Mouse (Mus musculus) lung, embryonic 16.5 days (tissue): ENCODE measurements around the gene Cd19. TPM values are rescaled to one million over a fixed set of nuclear protein-coding genes. Genes with fewer than 3 reads are reported as not detected.

Experiments
- ATAC-seq: fragments of 200-750 bp; cut with Nextera tagmentation; 2 replicates; pipeline ENCODE4 v1.8.0; 2017; ENCODE audit warnings: low read depth, mild to moderate bottlenecking, moderate library complexity
- H3K27ac ChIP-seq: fragments of 300-500 bp; sonication (generic); 2 replicates; pipeline ENCODE4 v1.5.1; 2014; ENCODE audit warnings: mild to moderate bottlenecking, control low read depth, low read length
- H3K27me3 ChIP-seq: fragments of 300-500 bp; sonication (generic); 2 replicates; pipeline ENCODE4 v1.6.1; 2014; ENCODE audit warnings: low read depth, low read length, mixed read lengths; ENCODE audit not compliant: control insufficient read depth, insufficient read depth
- H3K36me3 ChIP-seq: fragments of 300-500 bp; sonication (generic); 2 replicates; pipeline ENCODE4 v1.6.1; 2014; ENCODE audit warnings: low read length; ENCODE audit not compliant: control insufficient read depth, insufficient read depth
- H3K4me1 ChIP-seq: fragments of 300-500 bp; sonication (generic); replicated peaks from 2 replicates; pipeline ENCODE4 v1.6.1; 2014; ENCODE audit warnings: low read length, mixed read lengths; ENCODE audit not compliant: control insufficient read depth, insufficient read depth
- H3K4me2 ChIP-seq: fragments of 300-500 bp; sonication (generic); 2 replicates; pipeline ENCODE4 v1.6.1; 2014; ENCODE audit warnings: low read depth, low read length, control low read depth
- H3K4me3 ChIP-seq: fragments of 300-500 bp; sonication (generic); 2 replicates; pipeline ENCODE4 v1.5.1; 2014; ENCODE audit warnings: mild to moderate bottlenecking, low read length, control low read depth
- H3K9ac ChIP-seq: fragments of 300-500 bp; sonication (generic); 2 replicates; pipeline ENCODE4 v1.6.1; 2014; ENCODE audit warnings: low read length, control low read depth
- H3K9me3 ChIP-seq: fragments of 300-500 bp; sonication (generic); 2 replicates; pipeline ENCODE4 v1.6.1; 2016; ENCODE audit warnings: low read length; ENCODE audit not compliant: control insufficient read depth
- WGBS: fragments of 180-500 bp; shearing (Covaris S2); extraction: QIAGEN DNeasy Blood & Tissue Kit; methylation state at CpG from one replicate; pipeline ENCODE4 v1.1.7; 2014; 5-methylcytosine and 5-hydroxymethylcytosine counted together
- polyA plus RNA-seq: library from polyadenylated mRNA; unstranded; fragments of >200 nt; fragmentation: Nextera tagmentation; extraction: Ambion mirVana; gene quantifications from 2 replicates; pipeline ENCODE4 v1.2.1, GENCODE M21; 2015

The Cd19 gene
- polyA plus RNA-seq, 1 experiment from 2014 or later: 0.11 TPM

DNA sequence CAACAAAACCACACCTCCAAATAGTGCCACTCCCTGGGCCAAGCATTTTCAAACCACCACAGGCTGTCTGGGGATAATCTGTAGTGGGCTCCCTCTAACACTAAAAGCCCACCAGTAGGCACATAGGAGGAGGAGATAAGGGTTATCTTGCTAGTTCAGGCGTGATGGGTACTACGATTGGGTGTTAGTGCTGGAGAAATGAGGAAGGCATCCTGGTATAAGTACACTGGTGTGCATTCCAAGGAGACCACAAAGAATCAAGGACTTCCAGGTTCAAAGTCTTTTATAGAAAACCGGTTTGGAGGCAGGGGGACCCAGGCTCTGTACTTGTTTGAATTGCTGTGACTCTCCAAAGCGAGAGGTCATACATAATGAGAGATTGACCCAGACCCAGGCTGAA lies 13.5 kb upstream of the Cd19 start:
- Histone ChIP-seq H3K9ac (peak overlapping the region; percentile 88), H3K4me2 (peak overlapping the region; percentile 87), H3K27me3 (no peaks in the 10 kb centered on the region), H3K4me1 (peaks cover 9% of the 10 kb centered on the region), H3K4me3 (peak overlapping the region; percentile 75), H3K27ac (peak overlapping the region; percentile 98), H3K9me3 (no peaks in the 10 kb centered on the region), H3K36me3 (no peaks in the 10 kb centered on the region)
- WGBS: 6% methylated on average over 4 of the region's 4 CpGs
- ATAC-seq: peak; percentile 29

DNA sequence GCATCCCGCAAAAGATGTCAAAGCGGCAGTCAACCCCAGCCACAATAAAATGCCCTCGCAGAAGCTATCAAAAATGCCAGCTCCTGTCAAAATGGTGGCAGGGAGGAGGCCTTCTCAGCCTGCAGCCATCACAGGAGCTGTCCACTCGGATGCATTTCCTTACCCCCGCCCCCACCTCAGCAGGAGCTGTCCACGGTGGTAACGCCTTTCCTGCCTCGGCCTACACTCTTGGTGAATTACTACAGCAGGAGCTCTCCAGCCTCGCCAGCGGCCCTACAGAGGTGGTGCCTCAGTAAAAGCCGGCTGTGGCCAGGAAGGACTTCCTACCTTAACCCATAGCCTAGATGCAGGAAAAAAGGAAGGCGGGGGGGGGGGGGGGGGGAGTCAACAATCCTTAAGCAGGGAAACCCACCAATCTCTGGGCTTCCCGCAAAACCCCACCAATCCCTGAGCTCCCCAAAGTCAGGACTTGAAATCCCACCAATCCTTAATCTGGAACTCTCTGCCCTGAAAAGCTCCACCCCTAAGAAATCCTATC lies 12.7 kb upstream of the Cd19 start:
- no peak overlapping the region for H3K9ac ChIP-seq
- no peak overlapping the region for H3K4me3 ChIP-seq
- peak overlapping the region; percentile 87; the same call in 1 of the 2 replicates for H3K4me2 ChIP-seq
- ATAC-seq: no peak
- no peaks in the 10 kb centered on the region for H3K36me3 ChIP-seq
- H3K9me3 ChIP-seq: no peaks in the 10 kb centered on the region
- H3K27me3 ChIP-seq: no peaks in the 10 kb centered on the region
- WGBS: 46% methylated on average over 12 of the region's 13 CpGs
- peak overlapping the region; percentile 98 for H3K27ac ChIP-seq
- peaks cover 9% of the 10 kb centered on the region for H3K4me1 ChIP-seq

DNA sequence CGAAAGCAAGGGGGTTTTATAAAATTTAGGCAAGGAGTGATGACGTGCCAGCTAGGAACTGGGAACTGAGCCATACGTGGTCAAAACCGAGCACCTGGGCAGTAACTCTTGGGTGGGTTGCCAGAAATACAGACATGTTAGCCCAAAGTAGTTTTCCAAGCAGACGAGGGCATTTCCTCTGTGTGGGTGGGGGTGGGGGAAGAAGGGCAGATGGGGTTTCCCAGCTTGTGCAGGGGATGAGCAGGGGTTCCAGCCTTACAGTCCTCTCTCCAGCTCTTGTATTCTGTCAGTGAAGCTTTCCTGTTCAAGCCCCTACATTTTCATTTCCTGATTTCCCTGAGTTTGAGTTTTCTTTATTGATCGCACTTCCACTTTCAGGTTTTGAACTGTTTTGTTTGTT lies 9.5 kb upstream of the Cd19 start:
- Histone ChIP-seq H3K4me2 (no peak overlapping the region), H3K4me3 (no peak overlapping the region), H3K4me1 (peaks cover 5% of the 10 kb centered on the region; the same call in 1 of the 2 replicates), H3K9me3 (no peaks in the 10 kb centered on the region), H3K27ac (no peak overlapping the region), H3K27me3 (no peaks in the 10 kb centered on the region), H3K36me3 (no peaks in the 10 kb centered on the region), H3K9ac (no peak overlapping the region)
- no peak for ATAC-seq
- 77% methylated on average over 6 of the region's 6 CpGs for WGBS

DNA sequence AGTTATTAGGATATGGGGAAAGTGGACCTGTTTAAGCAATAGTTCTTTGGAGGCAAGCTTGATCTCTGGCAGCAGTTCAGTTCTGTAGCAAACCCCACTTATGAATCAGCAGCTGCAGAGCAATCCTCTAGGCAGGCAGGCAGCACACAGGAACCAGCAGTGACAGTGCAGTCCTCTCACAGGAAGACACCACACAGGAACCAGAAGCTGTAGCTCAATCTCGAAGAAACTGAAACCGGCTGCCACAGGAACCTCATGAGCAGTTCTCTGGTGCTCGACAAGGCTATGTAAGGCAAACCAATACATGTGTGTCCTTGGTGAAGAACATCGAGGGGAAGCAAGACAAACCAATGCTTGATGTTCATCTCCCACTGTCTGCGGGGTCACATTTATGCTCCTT lies 7.1 kb upstream of the Cd19 start:
- Histone ChIP-seq H3K27ac (no peak overlapping the region), H3K4me2 (no peak overlapping the region), H3K27me3 (no peaks in the 10 kb centered on the region), H3K9me3 (no peaks in the 10 kb centered on the region), H3K9ac (no peak overlapping the region), H3K4me1 (no peaks in the 10 kb centered on the region), H3K36me3 (no peaks in the 10 kb centered on the region), H3K4me3 (no peak overlapping the region)
- WGBS: 86% methylated on average over 5 of the region's 5 CpGs
- no peak for ATAC-seq

DNA sequence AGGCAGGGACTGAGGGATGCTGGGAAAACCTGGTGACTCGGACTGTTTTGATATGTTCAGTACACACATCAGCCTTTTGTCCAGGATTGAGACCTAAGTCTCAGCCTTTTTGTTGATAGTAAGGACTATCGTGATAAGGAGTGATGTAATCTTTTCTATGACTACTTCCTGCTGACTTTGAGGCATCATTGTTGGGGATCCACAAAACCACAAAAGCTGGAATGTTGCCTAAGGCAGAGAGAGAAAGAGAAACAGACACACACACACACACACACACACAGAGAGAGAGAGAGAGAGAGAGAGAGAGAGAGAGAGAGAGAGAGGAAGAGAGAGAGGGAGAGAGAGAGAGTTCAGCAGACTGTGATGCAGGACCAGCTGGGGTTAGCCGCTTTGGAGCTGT lies 3.8 kb upstream of the Cd19 start:
- H3K36me3 ChIP-seq: no peaks in the 10 kb centered on the region
- no peak for ATAC-seq

DNA sequence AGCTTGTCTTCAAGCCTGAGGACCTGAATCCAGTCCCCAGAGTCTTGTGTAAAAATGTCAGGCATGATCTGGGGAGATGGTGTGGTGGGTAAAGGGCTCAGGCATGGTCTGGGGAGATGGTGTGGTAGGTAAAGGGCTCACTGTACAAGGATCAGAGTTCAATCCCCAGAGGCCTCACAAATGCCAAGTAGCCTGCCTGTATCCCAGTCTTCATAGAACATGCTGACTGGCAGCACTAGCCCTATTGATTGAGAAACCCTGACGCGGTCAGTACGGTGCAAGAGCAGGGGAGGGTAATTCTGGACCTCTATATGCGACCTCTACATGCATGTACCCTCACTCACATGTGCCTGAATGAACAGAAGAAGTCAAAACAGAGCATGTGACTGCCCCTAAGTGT lies 2.9 kb upstream of the Cd19 start:
- no peak overlapping the region for H3K4me3 ChIP-seq
- 87% methylated on average over 4 of the region's 4 CpGs for WGBS
- H3K9me3 ChIP-seq: no peaks in the 10 kb centered on the region
- no peak for ATAC-seq
- H3K4me2 ChIP-seq: no peak overlapping the region
- H3K4me1 ChIP-seq: no peaks in the 10 kb centered on the region
- H3K36me3 ChIP-seq: no peaks in the 10 kb centered on the region
- H3K27ac ChIP-seq: no peak overlapping the region
- H3K9ac ChIP-seq: no peak overlapping the region
- H3K27me3 ChIP-seq: no peaks in the 10 kb centered on the region

More for the DNA sequence above, 3.8 kb upstream of the Cd19 start:
- H3K27ac ChIP-seq: no peak overlapping the region
- no peak overlapping the region for H3K4me3 ChIP-seq
- no peaks in the 10 kb centered on the region for H3K27me3 ChIP-seq
- WGBS: 36% methylated on average over 3 of the region's 3 CpGs
- H3K4me2 ChIP-seq: no peak overlapping the region
- no peaks in the 10 kb centered on the region for H3K9me3 ChIP-seq
- H3K9ac ChIP-seq: no peak overlapping the region
- H3K4me1 ChIP-seq: no peaks in the 10 kb centered on the region

DNA sequence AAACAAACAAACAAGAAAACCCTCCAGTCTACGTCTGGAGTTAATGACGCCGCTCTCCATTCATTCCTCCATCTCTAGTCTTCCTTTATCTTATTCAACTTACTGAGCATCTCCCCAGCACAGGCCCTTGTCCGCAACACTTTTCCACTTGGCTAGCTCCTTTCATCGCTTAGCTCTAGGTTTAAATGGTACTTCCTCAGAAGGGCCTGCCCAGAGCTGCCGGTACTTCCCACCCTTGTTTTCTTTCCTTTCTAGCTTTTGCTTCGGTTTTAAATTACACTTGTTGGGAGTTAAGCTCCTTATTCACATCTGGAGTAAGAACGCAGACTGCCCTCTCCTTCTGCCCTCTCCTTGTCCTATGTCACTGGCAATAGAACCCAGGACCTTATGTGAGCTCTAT lies 2.4 kb upstream of the Cd19 start:
- no peaks in the 10 kb centered on the region for H3K9me3 ChIP-seq
- no peak overlapping the region for H3K27ac ChIP-seq
- no peak overlapping the region for H3K9ac ChIP-seq
- no peaks in the 10 kb centered on the region for H3K4me1 ChIP-seq
- 65% methylated on average over 8 of the region's 8 CpGs for WGBS
- no peak overlapping the region for H3K4me3 ChIP-seq
- H3K36me3 ChIP-seq: no peaks in the 10 kb centered on the region
- H3K4me2 ChIP-seq: no peak overlapping the region
- no peaks in the 10 kb centered on the region for H3K27me3 ChIP-seq
- ATAC-seq: no peak

DNA sequence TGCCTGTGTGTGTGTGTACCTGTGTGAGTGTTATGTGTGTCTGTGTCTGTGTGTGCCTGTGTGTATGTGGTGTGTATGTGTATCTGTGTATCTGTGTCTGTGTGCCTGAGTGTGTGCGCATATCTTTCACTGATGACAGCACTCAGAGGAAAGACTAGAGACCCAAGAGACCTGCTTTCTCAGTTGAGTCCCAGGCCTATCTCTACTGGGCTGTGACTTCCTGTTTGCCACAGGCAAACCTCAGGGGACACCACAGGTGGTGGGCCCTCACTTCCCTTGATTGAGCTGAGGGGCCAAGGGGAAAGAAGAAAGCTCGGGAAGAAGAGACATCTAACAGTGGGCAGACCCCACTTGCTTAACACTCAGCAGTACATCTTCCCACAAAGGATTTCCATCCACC lies 1.9 kb upstream of the Cd19 start:
- no peaks in the 10 kb centered on the region for H3K4me1 ChIP-seq
- H3K27me3 ChIP-seq: no peaks in the 10 kb centered on the region
- H3K9ac ChIP-seq: no peak overlapping the region
- no peak overlapping the region for H3K4me2 ChIP-seq
- no peak overlapping the region for H3K4me3 ChIP-seq
- no peaks in the 10 kb centered on the region for H3K9me3 ChIP-seq
- no peak for ATAC-seq
- H3K27ac ChIP-seq: no peak overlapping the region
- 53% methylated on average over 2 of the region's 2 CpGs for WGBS
- H3K36me3 ChIP-seq: no peaks in the 10 kb centered on the region

DNA sequence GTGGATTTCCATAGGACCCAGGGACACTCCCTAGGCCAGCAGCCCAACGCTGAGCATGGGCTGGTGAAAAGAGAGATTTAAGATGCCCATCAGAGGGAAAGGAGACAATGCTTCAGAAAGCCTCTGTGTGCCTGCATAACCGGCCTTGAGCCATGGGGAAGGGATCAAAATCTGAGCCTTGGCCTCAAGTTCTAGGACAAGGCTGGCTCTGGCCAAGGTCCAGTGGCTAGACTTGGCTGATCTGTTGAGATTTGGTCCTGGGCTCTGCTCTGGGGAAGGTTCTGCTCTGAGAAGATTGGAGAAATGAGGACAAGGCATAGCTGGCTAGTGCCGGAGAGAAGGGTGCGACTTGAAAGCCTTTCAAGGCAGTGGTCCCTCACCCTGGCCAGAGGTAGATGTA lies 3.6 kb downstream of the Cd19 start:
- H3K27me3 ChIP-seq: no peaks in the 10 kb centered on the region
- H3K27ac ChIP-seq: no peak overlapping the region
- H3K4me1 ChIP-seq: no peaks in the 10 kb centered on the region
- 95% methylated on average over 4 of the region's 4 CpGs for WGBS
- H3K4me3 ChIP-seq: no peak overlapping the region
- no peaks in the 10 kb centered on the region for H3K9me3 ChIP-seq
- ATAC-seq: no peak
- H3K9ac ChIP-seq: no peak overlapping the region
- H3K4me2 ChIP-seq: no peak overlapping the region
- H3K36me3 ChIP-seq: no peaks in the 10 kb centered on the region

DNA sequence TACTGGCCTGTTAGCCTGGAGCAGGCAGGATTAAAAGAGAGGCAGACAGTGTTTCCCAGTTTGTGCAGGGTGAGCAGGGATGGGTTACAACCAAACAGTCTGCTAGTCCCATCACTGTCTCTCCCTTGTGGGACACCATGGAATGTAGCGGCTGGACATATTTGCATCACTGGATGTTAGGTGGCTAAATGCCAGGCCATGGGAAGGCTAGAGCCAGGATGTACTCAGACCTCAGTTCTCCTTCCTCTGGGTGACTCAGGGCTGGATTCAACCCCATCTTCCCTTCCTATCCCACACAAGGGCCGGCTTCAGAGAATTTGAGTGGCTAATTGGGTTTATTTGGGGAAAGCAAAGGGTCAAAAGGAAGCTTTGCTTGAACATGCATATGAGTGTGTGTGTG lies 6.0 kb downstream of the Cd19 start:
- Histone ChIP-seq H3K27ac (no peak overlapping the region), H3K9me3 (no peaks in the 10 kb centered on the region), H3K4me1 (no peaks in the 10 kb centered on the region), H3K4me3 (no peak overlapping the region), H3K36me3 (no peaks in the 10 kb centered on the region), H3K27me3 (no peaks in the 10 kb centered on the region), H3K9ac (no peak overlapping the region), H3K4me2 (no peak overlapping the region)
- 78% methylated on average over 2 of the region's 2 CpGs for WGBS
- no peak for ATAC-seq
